Comparison of ENCODE assay signal across 18 mouse cellular contexts in the genomic region with DNA sequence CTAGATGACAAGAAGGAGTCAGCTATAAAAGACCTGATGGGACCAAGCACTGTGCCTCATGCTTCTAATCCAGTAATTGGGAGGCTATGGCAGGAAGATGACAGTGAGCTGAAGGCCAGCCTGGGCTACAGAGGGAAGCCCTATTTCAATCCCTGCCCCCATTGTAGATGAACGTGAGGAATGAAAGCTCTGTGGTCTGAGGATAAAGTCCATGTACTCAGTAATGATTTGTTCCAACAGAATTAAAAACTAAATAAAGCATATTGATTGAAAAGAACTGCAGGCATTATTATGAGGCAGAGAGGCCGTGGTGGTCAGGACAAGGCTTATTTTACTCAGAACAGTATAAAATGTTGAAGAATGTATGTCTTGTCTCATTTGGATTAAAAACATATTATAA. TPM values are rescaled to one million over a fixed set of nuclear protein-coding genes. Genes with fewer than 3 reads are reported as not detected.
"Had no signal": no experiment of that assay in that cellular context is flagged by ENCODE, and none has a peak within 500 bp of the region (broad histone marks: within the 10 kb centered on the region; RNA-seq: fewer than 3 reads in every experiment).

No protein-coding gene starts in this region.

- H3K4me1 ChIP-seq: neural tube, embryonic 13.5 days; neural tube, embryonic 15.5 days; stomach, embryonic 15.5 days had no signal

- H3K9me3 ChIP-seq: neural tube, embryonic 13.5 days; neural tube, embryonic 15.5 days; stomach, embryonic 15.5 days had no signal

- H3K4me3 ChIP-seq: neural tube, embryonic 13.5 days; neural tube, embryonic 15.5 days; stomach, embryonic 15.5 days had no signal

- DNase-seq: retina, postnatal 1 day; right cerebral cortex, adult 18-20 months; right cerebral cortex, postnatal 14 days; right cerebral cortex, postnatal 25 days; right cerebral cortex, postnatal 4 days; spleen, adult 18-20 months; thymus, adult 18-20 months; thymus, adult 2 months; thymus, postnatal 14 days; thymus, postnatal 25 days; thymus, postnatal 36 days; thymus, postnatal 4 days had no signal

- H3K4me2 ChIP-seq: neural tube, embryonic 13.5 days; neural tube, embryonic 15.5 days; stomach, embryonic 15.5 days had no signal

- H3K36me3 ChIP-seq: neural tube, embryonic 15.5 days; stomach, embryonic 15.5 days had no signal

- H3K27me3 ChIP-seq: neural tube, embryonic 13.5 days; neural tube, embryonic 15.5 days; stomach, embryonic 15.5 days had no signal

- H3K9ac ChIP-seq: neural tube, embryonic 13.5 days; neural tube, embryonic 15.5 days; stomach, embryonic 15.5 days had no signal

- H3K27ac ChIP-seq: neural tube, embryonic 13.5 days; neural tube, embryonic 15.5 days; stomach, embryonic 15.5 days; stomach, postnatal 0 days had no signal

RNA-seq across cellular contexts. Expression of a gene that starts 53.5 kb away (rescaled TPM):
- total RNA-seq: neutrophil, adult 5-6 weeks had no signal
- polyA plus RNA-seq: thymus, postnatal 0 days had no signal
